Mouse (Mus musculus) MN1 (cell line): ENCODE measurements around the gene Fam206a.

Experiments
- DNase-seq: peaks from one replicate; pipeline ENCODE4 v3.0.0-alpha.2; 2016; ENCODE audit warnings: low spot score

Fam206a gene

DNA sequence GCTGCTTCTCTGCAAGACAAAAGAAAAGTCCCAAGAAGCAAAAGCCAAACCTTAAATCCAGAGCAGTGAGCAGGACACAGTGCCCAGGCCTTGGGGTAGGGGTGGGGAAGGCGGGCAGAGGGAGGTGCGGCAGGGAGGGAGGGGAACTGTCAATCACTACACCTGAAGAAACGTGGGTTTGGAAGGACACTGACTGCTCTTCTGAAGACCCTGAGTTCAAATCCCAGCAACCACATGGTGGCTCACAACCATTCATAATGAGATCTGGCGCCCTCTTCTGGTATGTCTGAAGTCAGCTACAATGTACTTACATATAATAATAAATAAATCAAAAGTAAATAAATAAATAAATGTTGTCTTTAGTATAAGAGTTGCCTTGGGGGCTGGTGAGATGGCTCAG lies 42.8 kb downstream of the Fam206a start:
- DNase-seq, result no peak

GRCm38 (mm10) chr4:56845896-56846533 lies 43.9 kb downstream of the Fam206a start:
- no peak for DNase-seq

GRCm38 (mm10) chr4:56847400-56847799 lies 45.3 kb downstream of the Fam206a start:
- no peak for DNase-seq

DNA sequence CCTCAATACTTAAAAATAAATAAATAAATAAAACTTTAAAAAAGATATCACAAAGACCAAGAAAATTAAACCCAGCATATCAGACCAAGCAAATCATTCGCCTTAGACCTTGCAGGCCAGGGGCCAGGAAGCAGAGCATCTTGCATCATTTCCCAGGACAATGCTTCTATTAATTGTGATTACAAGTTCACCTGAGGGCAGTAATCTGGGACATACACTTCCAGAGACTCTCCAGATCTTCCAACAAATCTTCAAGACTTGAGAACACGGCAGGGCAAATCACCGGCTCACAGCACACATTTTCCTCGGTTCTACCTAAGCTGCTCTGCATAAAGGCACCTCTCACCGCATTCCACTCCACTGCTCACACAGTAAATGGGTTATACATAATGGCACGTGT lies 45.9 kb downstream of the Fam206a start:
- DNase-seq, result no peak

GRCm38 (mm10) chr4:56850724-56851123 lies 48.6 kb downstream of the Fam206a start:
- DNase-seq, result no peak

DNA sequence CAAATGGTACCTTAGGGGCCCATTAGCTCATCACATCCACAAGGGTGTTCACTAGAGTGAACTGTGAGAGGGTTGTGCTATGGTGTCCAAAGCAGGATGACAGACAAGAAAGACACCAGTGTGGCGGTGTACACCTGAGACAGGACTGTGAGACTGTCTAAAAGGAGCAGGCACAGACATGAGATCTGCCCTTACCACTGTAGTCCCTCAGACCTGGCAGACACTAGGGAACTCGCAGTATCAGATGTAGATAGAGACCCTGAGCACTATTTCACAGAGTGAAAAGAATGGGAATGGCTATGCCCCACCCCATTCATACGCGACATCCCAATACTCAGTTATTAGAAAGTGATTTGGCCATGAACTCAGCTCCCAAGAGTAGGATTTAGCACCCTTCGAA lies 53.8 kb downstream of the Fam206a start:
- DNase-seq, result no peak

GRCm38 (mm10) chr4:56856371-56856949 lies 54.3 kb downstream of the Fam206a start:
- DNase-seq, result no peak

GRCm38 (mm10) chr4:56858733-56859132 lies 56.6 kb downstream of the Fam206a start:
- no peak for DNase-seq
